Mouse (Mus musculus): ENCODE data around the gene Rspo3.
A peak's percentile ranks its signal among the peaks of the same experiment; 100 is the strongest.

Rspo3 gene

GRCm38 (mm10) chr10:29535546-29536260 lies at the start of gene Rspo3:
Gene Rspo3 (minus strand): TSS chr10:29535867.
- no peak for DNase-seq (ENCODE audit: extremely low read depth, low read depth, low spot score)

GRCm38 (mm10) chr10:29581940-29582339 lies 46.3 kb upstream of the Rspo3 start:
- DNase-seq (ENCODE audit: extremely low read depth, low read depth, low spot score), result no peak

DNA sequence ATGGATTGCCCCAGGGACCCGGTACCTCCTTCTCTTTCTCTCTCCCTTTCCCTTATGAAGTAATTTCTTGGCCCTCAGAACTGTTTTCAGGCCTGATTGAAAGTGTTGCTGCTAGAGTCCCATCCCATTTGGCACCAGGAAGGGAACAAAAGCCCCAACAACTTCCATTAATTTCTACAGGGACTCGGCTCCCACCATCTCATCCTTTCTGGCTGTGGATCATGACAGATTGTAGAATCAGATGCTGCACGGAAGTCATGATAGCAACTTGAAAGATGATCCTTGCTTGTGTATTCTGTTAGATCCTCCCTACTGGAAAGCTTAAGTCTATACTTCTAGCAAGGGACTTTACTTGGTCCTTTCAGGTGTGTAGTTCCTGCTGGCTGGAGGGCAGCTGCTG lies 45.8 kb upstream of the Rspo3 start:
- no peak for DNase-seq (ENCODE audit: extremely low read depth, low read depth, low spot score)

GRCm38 (mm10) chr10:29555983-29556382 lies 20.3 kb upstream of the Rspo3 start:
- DNase-seq (ENCODE audit: extremely low read depth, low read depth, low spot score), result no peak

GRCm38 (mm10) chr10:29554365-29554764 lies 18.7 kb upstream of the Rspo3 start:
- DNase-seq (ENCODE audit: extremely low read depth, low read depth, low spot score), result peak; percentile 64

DNA sequence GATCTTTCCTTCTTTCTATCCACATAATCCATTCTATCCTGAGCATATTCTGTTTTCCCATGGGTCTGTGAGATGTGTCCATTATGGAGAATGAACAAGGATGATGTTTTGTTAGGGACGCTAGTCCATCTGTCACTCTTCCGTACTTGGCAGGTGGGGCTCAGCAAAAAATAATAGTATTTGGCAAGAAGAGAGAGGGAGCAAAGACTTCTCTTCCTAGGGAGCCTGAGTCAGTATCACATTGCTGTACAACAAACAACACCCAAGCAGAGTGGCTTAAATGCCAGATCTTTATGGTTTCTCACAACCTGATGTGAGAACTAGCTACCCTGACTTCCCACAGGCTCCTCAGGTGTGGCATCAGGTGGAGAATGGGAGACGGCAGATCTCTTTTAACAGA lies 7.3 kb upstream of the Rspo3 start:
- no peak for DNase-seq (ENCODE audit: extremely low read depth, low read depth, low spot score)

DNA sequence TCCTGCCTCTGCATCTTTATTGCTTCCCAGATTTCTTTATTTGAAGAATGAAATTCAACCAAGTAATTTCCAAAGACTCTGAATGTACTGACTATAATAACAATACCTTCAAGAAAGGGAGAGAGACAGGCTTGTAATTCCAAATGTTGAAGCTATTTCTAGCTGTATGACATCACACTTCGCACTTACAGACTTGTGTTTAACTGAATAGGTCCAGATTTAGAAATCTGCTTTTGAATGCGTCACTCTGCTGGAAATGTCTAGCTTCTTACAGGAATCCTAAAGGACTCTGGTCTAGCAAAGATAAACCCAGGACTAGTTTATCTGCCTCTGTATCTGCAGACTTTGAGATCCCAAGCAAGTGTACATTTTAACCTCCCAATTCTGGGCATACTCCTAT lies 3.8 kb upstream of the Rspo3 start:
- DNase-seq (ENCODE audit: extremely low read depth, low read depth, low spot score), result no peak

DNA sequence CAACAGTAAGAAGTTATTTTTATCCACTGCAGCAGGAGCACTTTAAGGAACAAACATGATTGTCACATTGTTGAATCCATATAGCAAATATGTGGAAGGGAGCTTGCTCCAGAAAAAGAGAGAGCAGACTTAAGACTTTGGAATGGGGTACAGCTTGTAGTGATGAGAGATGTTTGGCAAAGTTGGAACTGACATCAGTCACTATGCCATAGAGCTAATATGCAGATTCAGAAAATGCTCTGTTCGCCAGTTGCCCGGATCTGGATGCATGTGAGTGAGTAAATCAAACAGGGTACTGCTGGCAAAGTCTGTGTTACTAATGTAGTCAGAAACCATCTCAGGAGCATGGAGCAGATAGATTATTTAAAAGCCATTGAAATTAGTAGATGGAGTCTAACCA lies 3.1 kb upstream of the Rspo3 start:
- no peak for DNase-seq (ENCODE audit: extremely low read depth, low read depth, low spot score)

DNA sequence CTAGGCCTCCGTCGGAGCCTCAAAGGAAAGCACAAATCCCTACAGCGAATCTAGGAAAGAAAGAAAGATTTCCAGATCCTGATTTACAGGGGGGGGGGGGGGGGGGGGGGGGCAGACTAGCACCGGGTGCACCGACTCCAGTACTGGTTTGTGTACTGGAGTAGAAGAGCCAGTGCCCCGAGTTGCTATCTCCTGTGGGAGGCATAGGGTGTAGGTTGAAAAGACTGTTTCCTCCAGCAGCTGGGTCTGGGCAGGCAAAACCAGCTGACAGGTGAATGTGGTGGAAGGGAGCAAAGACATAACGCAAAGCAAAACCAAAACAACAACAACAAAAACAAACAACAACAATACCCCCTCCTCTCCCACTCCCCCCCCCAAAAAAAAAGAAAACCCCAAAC lies 838 bp downstream of the Rspo3 start:
- no peak for DNase-seq (ENCODE audit: extremely low read depth, low read depth, low spot score)

DNA sequence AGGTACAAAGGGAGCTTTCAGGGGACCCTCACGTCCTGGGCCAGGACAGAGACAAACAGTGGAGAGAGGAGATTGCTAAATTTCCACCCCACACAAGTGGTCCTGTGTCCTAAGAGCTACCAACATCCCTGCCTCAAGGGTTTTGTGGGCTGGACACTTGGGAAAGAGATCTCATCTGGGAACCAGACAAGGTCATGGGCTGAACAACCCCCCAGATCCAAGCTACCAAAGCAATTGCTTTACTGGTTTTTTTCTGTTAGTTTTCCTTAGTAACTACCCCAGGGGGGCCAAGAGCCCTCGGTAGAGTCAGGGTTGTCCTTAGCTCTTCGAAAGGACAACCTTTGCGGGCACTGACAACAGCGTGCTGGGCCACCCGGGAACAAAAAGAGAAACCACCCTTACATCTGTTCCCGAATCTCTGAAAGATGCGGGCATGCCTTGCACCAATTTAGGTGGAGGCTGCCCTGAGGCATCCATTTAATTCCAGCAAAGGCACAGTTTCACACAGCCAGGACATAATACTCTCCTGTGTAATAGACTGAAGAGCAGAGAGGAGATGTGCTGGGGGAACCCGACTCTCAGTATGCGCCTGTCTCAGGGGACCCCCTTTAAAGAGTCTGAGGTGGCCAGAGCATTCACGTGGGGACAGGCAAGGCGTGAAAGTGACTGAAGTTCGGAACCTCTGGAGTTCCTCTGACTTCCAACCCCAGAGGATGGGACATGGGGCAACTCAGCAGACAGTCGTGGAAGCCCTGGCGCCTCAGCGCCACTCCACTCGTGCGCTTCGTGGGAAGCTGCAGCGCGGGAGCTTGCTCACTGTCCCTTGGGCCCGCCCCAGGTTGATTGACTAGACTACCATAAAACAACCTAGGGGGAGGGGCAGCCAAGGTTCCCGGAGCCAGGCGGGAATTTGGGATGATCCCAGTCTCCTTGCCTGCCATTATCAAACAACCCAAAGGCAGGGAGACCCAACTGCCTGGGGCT lies 1.5 kb downstream of the Rspo3 start:
- DNase-seq (ENCODE audit: extremely low read depth, low read depth, low spot score), result no peak

- no peak for DNase-seq (ENCODE audit: extremely low read depth, low read depth, low spot score)
These were observed 2.6 kb downstream of the Rspo3 start for GRCm38 (mm10) chr10:29532821-29533715.

- no peak for DNase-seq (ENCODE audit: extremely low read depth, low read depth, low spot score)
These were observed 22.1 kb downstream of the Rspo3 start for GRCm38 (mm10) chr10:29513563-29513962.

- no peak for DNase-seq (ENCODE audit: extremely low read depth, low read depth, low spot score)
These were observed 27.5 kb downstream of the Rspo3 start for GRCm38 (mm10) chr10:29508167-29508566.

GRCm38 (mm10) chr10:29497205-29497822 lies 38.4 kb downstream of the Rspo3 start:
- DNase-seq (ENCODE audit: extremely low read depth, low read depth, low spot score), result no peak

DNA sequence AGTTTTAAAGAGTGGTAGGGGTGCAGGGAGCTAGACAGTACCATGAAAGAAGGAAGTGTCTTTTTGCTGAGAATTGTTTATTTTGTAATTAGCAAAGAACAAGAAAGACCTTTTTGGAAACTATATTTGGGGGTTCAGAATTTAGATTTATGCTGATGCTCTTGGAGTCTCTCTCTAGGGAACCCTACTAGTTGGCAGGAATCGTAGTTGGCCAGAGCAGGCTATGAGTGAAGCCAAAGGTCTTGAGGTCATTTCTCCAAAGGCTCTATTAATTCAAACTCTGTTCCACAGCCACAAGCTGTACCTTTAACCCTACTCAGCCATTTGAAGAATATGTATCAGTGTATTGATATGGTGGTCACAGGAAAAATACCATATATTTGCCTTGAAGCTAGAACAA lies 41.7 kb downstream of the Rspo3 start:
- no peak for DNase-seq (ENCODE audit: extremely low read depth, low read depth, low spot score)

GRCm38 (mm10) chr10:29480945-29481344 lies 54.7 kb downstream of the Rspo3 start:
- no peak for DNase-seq (ENCODE audit: extremely low read depth, low read depth, low spot score)

GRCm38 (mm10) chr10:29479401-29479800 lies 56.3 kb downstream of the Rspo3 start:
- no peak for DNase-seq (ENCODE audit: extremely low read depth, low read depth, low spot score)

- no peak for DNase-seq (ENCODE audit: extremely low read depth, low read depth, low spot score)
These were observed 65.2 kb downstream of the Rspo3 start for GRCm38 (mm10) chr10:29470454-29470853.

GRCm38 (mm10) chr10:29460100-29460499 lies 75.6 kb downstream of the Rspo3 start:
- DNase-seq (ENCODE audit: extremely low read depth, low read depth, low spot score), result no peak

- no peak for DNase-seq (ENCODE audit: extremely low read depth, low read depth, low spot score)
These were observed 76.0 kb downstream of the Rspo3 start for GRCm38 (mm10) chr10:29459632-29460031.

- no peak for DNase-seq (ENCODE audit: extremely low read depth, low read depth, low spot score)
These were observed 90.6 kb downstream of the Rspo3 start for GRCm38 (mm10) chr10:29445076-29445475.

Measured in fat pad, adult 2 months (tissue).